8 mouse cellular contexts compared by ENCODE assay signal in genomic region chr1:120074307-120074702, GRCm38 (mm10). TPM values are rescaled to one million over a fixed set of nuclear protein-coding genes. Genes with fewer than 3 reads are reported as not detected.
DNase-seq lines count a peak whose midpoint lies in the region; ATAC-seq lines count a peak whose summit lies in the region.

No protein-coding gene starts in this region.

- peak overlapping the region; percentile 53 for H3K4me3 ChIP-seq in heart, embryonic 13.5 days
- peak overlapping the region; percentile 39 for H3K4me3 ChIP-seq in liver, embryonic 11.5 days (ENCODE audit: low read depth, low read length)

- H3K9me3 ChIP-seq in heart, embryonic 13.5 days = no peaks in the 10 kb centered on the region
- no peaks in the 10 kb centered on the region for H3K9me3 ChIP-seq in liver, embryonic 11.5 days (ENCODE audit: control insufficient read depth, low read length)

- H3K9ac ChIP-seq in heart, embryonic 13.5 days = peak overlapping the region; percentile 80
- H3K9ac ChIP-seq in liver, embryonic 11.5 days (ENCODE audit: low read depth, low read length) = no peak overlapping the region

- DNase-seq in heart, adult 9 months (ENCODE audit: low spot score in 2 of 2) = no peak
- DNase-seq in right cerebral cortex, adult 18-20 months = peak; percentile 19
- DNase-seq in right cerebral cortex, postnatal 10 days (ENCODE audit: low spot score in 2 of 2) = no peak
- DNase-seq in liver, embryonic 11.5 days (ENCODE audit: low spot score) = no peak
- DNase-seq in thymus, postnatal 14 days = no peak
- no peak for DNase-seq in ovary, postnatal 14 days (ENCODE audit: low spot score)
- DNase-seq in spleen, postnatal 36 days (ENCODE audit: low spot score in 2 of 2) = no peak

- ATAC-seq in heart, embryonic 13.5 days (ENCODE audit: extremely low read depth, insufficient number of reproducible peaks, low FRiP score, low TSS enrichment) = no peak
- ATAC-seq in liver, embryonic 11.5 days (replicated peaks; ENCODE audit: low FRiP score) = 0 out of 2 replicates have a peak, but pooled peaks have one; percentile 13

- WGBS in heart, embryonic 13.5 days = 28% methylated on average over 4 of the region's 4 CpGs
- 29% methylated on average over 4 of the region's 4 CpGs for WGBS in liver, embryonic 11.5 days

- H3K4me1 ChIP-seq in heart, embryonic 13.5 days = peaks cover 28% of the 10 kb centered on the region
- peaks cover 12% of the 10 kb centered on the region for H3K4me1 ChIP-seq in liver, embryonic 11.5 days (replicated peaks; ENCODE audit: control insufficient read depth, insufficient read depth, low read length)

- 0 out of 2 replicates have a peak overlapping the region, but pooled peaks have one; percentile 15 for H3K27ac ChIP-seq in heart, embryonic 13.5 days (replicated peaks)
- H3K27ac ChIP-seq in liver, embryonic 11.5 days (ENCODE audit: low read depth, low read length) = 0 out of 2 replicates have a peak overlapping the region, but pooled peaks have one; percentile 21

- H3K4me2 ChIP-seq in heart, embryonic 13.5 days = peak overlapping the region; percentile 90
- H3K4me2 ChIP-seq in liver, embryonic 11.5 days = peak overlapping the region; percentile 70

- 0 out of 2 replicates have a peak, but pooled peaks cover 6% of the 10 kb centered on the region for H3K27me3 ChIP-seq in heart, embryonic 13.5 days (replicated peaks)
- H3K27me3 ChIP-seq in liver, embryonic 11.5 days (replicated peaks; ENCODE audit: control insufficient read depth, insufficient read depth, low read length) = no peaks in the 10 kb centered on the region; the same call in 1 of the 2 replicates

- no peaks in the 10 kb centered on the region for H3K36me3 ChIP-seq in heart, embryonic 13.5 days
- no peaks in the 10 kb centered on the region for H3K36me3 ChIP-seq in liver, embryonic 11.5 days (ENCODE audit: control insufficient read depth, insufficient read depth, low read length)

RNA-seq across cellular contexts. Expression of gene Tmem37, which starts 0.4 kb away (rescaled TPM):
- 14.7 and 16.6 TPM in 2 replicates for polyA plus RNA-seq in heart, embryonic 13.5 days (2015; fragmentation: Nextera tagmentation; extraction: Ambion mirVana)
- 39.7 and 40.7 TPM in 2 replicates for polyA plus RNA-seq in liver, embryonic 11.5 days (2014; fragmentation: Nextera tagmentation; extraction: Ambion mirVana)

RNA-seq across cellular contexts. Expression of gene Dbi, which starts 46.6 kb away (rescaled TPM):
- 621 and 734 TPM in 2 replicates for polyA plus RNA-seq in heart, embryonic 13.5 days (2015; fragmentation: Nextera tagmentation; extraction: Ambion mirVana)
- polyA plus RNA-seq in liver, embryonic 11.5 days (2014; fragmentation: Nextera tagmentation; extraction: Ambion mirVana) = 541 and 569 TPM in 2 replicates

RNA-seq across cellular contexts. Expression of gene 3110009E18Rik, which starts 46.7 kb away (rescaled TPM):
- 11.7 and 12.0 TPM in 2 replicates for polyA plus RNA-seq in heart, embryonic 13.5 days (2015; fragmentation: Nextera tagmentation; extraction: Ambion mirVana)
- 23.5 and 24.3 TPM in 2 replicates for polyA plus RNA-seq in liver, embryonic 11.5 days (2014; fragmentation: Nextera tagmentation; extraction: Ambion mirVana)
